Mouse (Mus musculus) embryo, embryonic 11.5 days (tissue): Measurements from ENCODE around the gene Chmp2a.
"Not testable (repeated sequence)": the region's sequence is repeated elsewhere in the genome, so short reads cannot be mapped to it uniquely, and the experiment has no call there.

ENCODE experiments used
- DNase-seq: peaks from one replicate; pipeline ENCODE4 v3.0.0-alpha.2; 2012; ENCODE audit warnings: low read depth, low spot score

Chmp2a gene

GRCm38 (mm10) chr7:13034148-13034977, at the start of gene Chmp2a:
TSS of gene Chmp2a (minus strand) at chr7:13034807.
- DNase-seq: peak; percentile 96

GRCm38 (mm10) chr7:13072293-13072692, 37.7 kb upstream of the Chmp2a start:
- no peak for DNase-seq

GRCm38 (mm10) chr7:13063399-13063798, 28.8 kb upstream of the Chmp2a start:
- DNase-seq: not testable (repeated sequence)

GRCm38 (mm10) chr7:13059536-13059935, 24.9 kb upstream of the Chmp2a start:
- no peak for DNase-seq

- no peak for DNase-seq
These were observed 22.5 kb upstream of the Chmp2a start for GRCm38 (mm10) chr7:13056913-13057700.

GRCm38 (mm10) chr7:13054287-13055010, 19.8 kb upstream of the Chmp2a start, which contains the start of gene Mzf1:
TSS of gene Mzf1 (minus strand) at chr7:13054764.
- DNase-seq: peak; percentile 98

GRCm38 (mm10) chr7:13053961-13054286, 19.3 kb upstream of the Chmp2a start:
- no peak for DNase-seq

GRCm38 (mm10) chr7:13053501-13053900, 18.9 kb upstream of the Chmp2a start:
- no peak for DNase-seq

- no peak for DNase-seq
These were observed 18.4 kb upstream of the Chmp2a start for GRCm38 (mm10) chr7:13053001-13053400.

GRCm38 (mm10) chr7:13046084-13046483, 11.5 kb upstream of the Chmp2a start:
- no peak for DNase-seq

- DNase-seq: no peak
These were observed 9.6 kb upstream of the Chmp2a start for GRCm38 (mm10) chr7:13044254-13044625.

GRCm38 (mm10) chr7:13043445-13044253, 9.0 kb upstream of the Chmp2a start:
- DNase-seq: no peak

GRCm38 (mm10) chr7:13043120-13043444, 8.5 kb upstream of the Chmp2a start:
- DNase-seq: no peak

- no peak for DNase-seq
These were observed 7.9 kb upstream of the Chmp2a start for GRCm38 (mm10) chr7:13042511-13042910.

GRCm38 (mm10) chr7:13041256-13041655, 6.6 kb upstream of the Chmp2a start:
- no peak for DNase-seq

GRCm38 (mm10) chr7:13039181-13039580, 4.6 kb upstream of the Chmp2a start:
- DNase-seq: no peak

- no peak for DNase-seq
These were observed 4.1 kb upstream of the Chmp2a start for GRCm38 (mm10) chr7:13038621-13039169.

- DNase-seq: peak; percentile 98
These were observed 3.4 kb upstream of the Chmp2a start, which contains the start of gene Ube2m for GRCm38 (mm10) chr7:13037901-13038555. TSS of gene Ube2m (minus strand) at chr7:13038275.

GRCm38 (mm10) chr7:13037366-13037765, 2.8 kb upstream of the Chmp2a start:
- no peak for DNase-seq

GRCm38 (mm10) chr7:13036806-13037205, 2.2 kb upstream of the Chmp2a start:
- no peak for DNase-seq
